Mouse (Mus musculus) testis, postnatal 10 days (tissue): ENCODE results near the gene Zc2hc1b.
"Not testable (repeated sequence)": the region's sequence is repeated elsewhere in the genome, so short reads cannot be mapped to it uniquely, and the experiment has no call there.

Source experiments
- DNase-seq: peaks from one replicate; pipeline ENCODE4 v3.0.0; 2021; ENCODE audit warnings: low spot score

Gene Zc2hc1b

GRCm38 (mm10) chr10:13177973-13178624, at the start of gene Zc2hc1b:
Zc2hc1b (minus strand) TSS chr10:13178023.
- DNase-seq: no peak

GRCm38 (mm10) chr10:13225377-13226063, 47.7 kb upstream of the Zc2hc1b start:
- no peak for DNase-seq

- no peak for DNase-seq
Measured at GRCm38 (mm10) chr10:13222135-13222534, 44.3 kb upstream of the Zc2hc1b start.

DNA sequence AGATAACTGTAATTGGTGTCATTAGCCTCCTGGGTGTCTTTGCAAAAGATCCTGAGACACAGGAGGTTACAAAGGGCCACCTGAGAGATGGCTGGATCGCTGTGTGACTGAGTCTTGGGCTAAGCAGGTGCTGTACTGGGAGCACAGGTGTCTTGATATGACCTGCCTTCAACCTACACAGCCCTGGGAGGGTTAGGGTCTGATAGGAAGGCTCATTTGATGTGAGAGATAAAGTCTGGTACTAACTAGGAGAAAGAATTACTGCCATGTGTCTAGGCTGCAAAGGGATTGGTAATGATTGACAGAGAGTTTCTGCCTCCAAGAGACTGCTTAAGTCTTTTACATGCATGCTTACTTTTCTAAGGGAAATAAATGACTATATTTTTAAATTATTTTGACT, 42.2 kb upstream of the Zc2hc1b start:
- no peak for DNase-seq

GRCm38 (mm10) chr10:13213956-13214355, 36.1 kb upstream of the Zc2hc1b start:
- no peak for DNase-seq

DNA sequence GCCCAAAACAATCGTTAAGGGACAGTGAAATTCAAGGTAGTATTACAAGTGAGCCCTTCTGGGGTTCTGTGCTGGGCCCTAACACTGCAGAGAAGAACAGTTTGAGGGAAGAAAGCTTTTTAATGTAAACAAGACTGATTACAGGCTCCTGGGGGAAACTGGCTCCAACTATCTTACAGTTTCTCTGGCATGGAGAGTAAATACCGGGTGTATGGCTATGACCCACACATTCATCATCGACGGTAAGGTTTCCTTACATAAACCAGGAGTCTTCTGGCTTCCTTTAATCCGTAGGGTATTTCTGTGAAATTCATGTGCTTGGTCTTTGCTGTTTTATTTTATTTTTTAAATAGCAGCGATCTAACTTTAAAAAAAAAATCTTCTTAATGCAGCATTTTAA, 35.0 kb upstream of the Zc2hc1b start:
- no peak for DNase-seq

GRCm38 (mm10) chr10:13212326-13212725, 34.5 kb upstream of the Zc2hc1b start:
- DNase-seq: no peak

DNA sequence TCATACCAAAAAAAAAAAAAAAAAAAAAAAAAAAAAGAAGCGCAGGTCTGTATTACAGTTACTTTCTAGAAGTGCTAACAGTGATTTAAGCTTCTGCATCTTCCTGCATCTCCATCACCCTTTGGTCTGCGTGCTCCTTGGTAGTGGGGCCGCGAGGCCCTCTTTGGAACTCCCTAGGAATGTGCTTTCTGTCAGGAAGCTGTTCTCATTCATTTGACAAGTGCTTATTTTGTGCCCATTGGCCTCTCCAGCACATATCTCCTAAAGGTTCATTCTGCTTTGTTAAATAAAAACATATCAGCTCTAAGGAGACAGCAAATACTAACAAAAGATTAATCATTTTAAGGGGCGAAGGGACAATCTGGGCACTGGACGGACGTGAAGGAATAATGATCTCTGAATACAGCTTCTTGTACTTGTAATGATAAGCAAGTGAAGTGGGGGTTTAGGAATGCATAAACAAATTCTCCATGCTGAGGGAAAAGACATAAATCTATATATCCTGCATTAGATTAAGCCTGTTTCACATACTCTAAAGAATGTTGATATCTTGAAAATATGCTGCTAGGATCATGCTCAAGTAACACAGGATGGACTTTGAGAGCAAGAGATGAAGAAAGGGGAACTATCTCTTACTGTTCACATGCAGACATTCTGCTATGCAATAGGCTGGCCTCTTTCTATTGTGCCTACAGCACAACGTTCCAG, 32.3 kb upstream of the Zc2hc1b start:
- no peak for DNase-seq

DNA sequence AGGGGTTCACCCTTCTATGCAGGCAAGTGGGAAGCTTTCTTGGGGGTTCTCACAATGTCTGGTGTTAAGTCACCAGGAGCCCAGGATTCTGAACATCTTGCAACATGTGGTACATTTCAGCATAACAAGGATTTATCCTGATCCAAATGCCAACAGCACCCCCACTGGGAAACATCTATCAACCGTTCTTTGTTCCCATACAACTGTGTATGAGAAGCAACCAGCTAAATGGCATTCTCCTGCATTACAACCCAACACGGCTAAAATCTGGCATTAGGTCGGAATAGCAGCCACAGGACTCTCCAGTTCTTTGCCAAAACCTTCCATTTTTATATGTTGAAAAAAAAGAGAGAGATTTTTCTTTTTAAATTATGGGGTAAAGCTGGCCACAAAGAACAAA, 31.7 kb upstream of the Zc2hc1b start:
- DNase-seq: no peak

- no peak for DNase-seq
Measured at GRCm38 (mm10) chr10:13209061-13209460, 31.2 kb upstream of the Zc2hc1b start.

- no peak for DNase-seq
Measured at GRCm38 (mm10) chr10:13201741-13202293, 24.0 kb upstream of the Zc2hc1b start.

DNA sequence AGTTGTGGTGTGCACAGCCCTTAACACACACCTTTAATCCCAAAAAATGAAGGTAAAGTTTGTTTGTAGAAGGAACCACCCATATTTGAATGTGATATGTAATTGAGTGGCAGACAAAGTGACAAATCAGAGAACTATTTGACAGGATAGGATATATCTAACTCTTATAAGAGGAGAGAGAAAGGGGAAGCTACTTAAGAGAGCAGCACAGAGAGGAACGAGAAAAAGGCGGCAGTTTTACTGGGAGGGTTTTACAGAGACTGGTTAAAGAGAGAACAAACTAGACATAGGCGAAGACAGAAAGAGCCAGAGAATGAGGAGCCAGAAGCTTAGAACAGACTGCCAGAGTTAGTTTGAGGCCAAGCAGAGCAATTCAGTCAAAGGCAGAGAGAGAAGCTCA, 23.0 kb upstream of the Zc2hc1b start:
- no peak for DNase-seq

GRCm38 (mm10) chr10:13199234-13199633, 21.4 kb upstream of the Zc2hc1b start:
- no peak for DNase-seq

- no peak for DNase-seq
Measured at GRCm38 (mm10) chr10:13196872-13197507, 19.2 kb upstream of the Zc2hc1b start.

- DNase-seq: not testable (repeated sequence)
Measured at GRCm38 (mm10) chr10:13193496-13193895, 15.7 kb upstream of the Zc2hc1b start.

GRCm38 (mm10) chr10:13192731-13193351, 15.0 kb upstream of the Zc2hc1b start, which contains the start of gene Ltv1:
Ltv1 (minus strand) TSS chr10:13193168.
- DNase-seq: peak; percentile 98

DNA sequence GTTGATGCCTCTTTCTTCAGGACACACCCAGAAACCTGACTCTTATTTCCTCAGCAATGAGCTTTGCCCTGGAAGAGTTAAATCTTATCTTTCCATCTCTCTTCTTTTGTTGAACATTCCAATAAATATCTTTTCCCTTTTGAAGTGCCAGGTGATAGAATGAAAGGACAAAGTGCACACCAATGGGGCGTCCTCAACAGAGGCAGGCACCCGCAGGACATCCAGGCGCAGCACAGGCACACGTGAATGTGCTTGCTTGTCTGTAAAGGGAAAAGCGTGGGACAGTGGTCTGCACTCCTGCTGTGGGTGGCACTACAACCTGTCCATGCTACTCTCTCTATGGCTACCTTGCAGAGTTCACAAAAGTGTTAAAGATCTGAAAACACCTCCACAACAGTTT, 12.1 kb upstream of the Zc2hc1b start:
- no peak for DNase-seq

DNA sequence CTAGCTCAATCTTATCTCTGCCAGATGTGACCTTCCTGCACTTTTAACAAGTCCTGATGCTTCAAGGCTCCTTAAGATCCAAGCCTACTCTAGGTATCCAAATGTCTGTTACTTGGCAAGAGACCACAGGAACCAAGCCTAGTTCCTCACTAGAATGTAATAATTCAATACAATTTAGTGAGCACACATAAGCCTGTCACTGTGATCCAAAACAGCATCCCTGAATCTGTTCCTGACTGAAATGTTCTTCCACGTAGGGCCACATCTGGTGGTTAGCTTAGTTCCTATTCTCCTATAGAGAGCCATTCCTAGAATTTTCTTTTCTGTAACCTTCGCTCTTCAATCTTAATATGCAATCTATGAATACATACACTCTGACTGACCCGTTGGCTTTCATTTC, 8.9 kb upstream of the Zc2hc1b start:
- no peak for DNase-seq

- no peak for DNase-seq
Measured at GRCm38 (mm10) chr10:13184170-13184766, 6.4 kb upstream of the Zc2hc1b start.

DNA sequence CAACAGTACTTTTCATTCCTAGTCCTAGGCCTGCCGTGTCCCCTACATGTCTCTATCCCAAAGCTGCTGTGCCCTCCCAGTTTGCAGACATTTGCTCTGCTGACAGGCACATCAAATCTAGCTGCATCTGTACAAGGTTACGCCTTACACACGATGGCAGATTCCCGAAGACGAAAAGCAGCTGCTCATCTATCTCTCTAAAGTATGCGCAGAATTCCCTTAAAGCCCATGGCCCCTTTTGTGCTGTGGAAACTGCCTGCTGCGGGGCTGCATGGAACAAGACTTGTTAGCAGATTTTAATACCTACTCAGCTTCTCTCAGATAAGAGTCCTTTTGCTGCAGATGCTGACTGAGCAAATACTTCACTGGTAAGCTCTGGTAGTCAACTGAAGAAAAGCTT, 2.4 kb upstream of the Zc2hc1b start:
- no peak for DNase-seq

DNA sequence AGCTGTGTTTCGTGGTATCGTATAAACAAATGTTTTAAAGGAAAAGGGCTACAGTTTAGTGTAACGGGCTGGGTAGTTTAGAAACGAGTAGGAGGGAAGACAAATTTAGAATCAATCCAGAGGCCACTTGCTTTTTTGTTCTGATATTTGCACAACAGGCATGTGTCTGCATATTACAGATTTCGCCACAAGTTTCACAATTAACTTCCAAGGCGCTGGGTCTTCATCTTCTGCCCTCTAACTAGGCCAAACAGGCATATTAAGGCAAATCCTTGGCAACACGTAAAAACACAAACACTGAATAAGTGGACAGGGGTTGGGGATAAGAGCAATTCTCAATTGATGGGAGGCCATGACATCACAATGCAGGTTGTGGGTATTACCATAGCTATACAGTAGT, 2.0 kb downstream of the Zc2hc1b start:
- DNase-seq: no peak
